Mouse (Mus musculus) thymus, adult 2 months (tissue): ENCODE results near the gene Nktr. TPM values are rescaled to one million over a fixed set of nuclear protein-coding genes. Genes with fewer than 3 reads are reported as not detected.

ENCODE experiments used
- DNase-seq: peaks from one replicate; pipeline ENCODE4 v3.0.0; 2021
- H3K27ac ChIP-seq: fragments of 200-500 bp; 2 replicates; pipeline ENCODE4 v1.5.1; 2012; ENCODE audit warnings: low read length, control low read depth; ENCODE audit not compliant: control insufficient read depth, insufficient read depth
- H3K27me3 ChIP-seq: fragments of 200-500 bp; 2 replicates; pipeline ENCODE4 v1.6.1; 2012; ENCODE audit warnings: mild to moderate bottlenecking, low read length, moderate library complexity, mixed read lengths; ENCODE audit not compliant: control insufficient read depth, insufficient read depth
- H3K36me3 ChIP-seq: fragments of 200-500 bp; 2 replicates; pipeline ENCODE4 v1.6.1; 2012; ENCODE audit warnings: mild to moderate bottlenecking, low read length, moderate library complexity; ENCODE audit not compliant: control insufficient read depth, insufficient read depth
- H3K4me1 ChIP-seq: fragments of 200-500 bp; replicated peaks from 2 replicates; pipeline ENCODE4 v1.6.1; 2012; ENCODE audit warnings: low read length; ENCODE audit not compliant: control insufficient read depth, insufficient read depth
- H3K4me3 ChIP-seq: fragments of 200-500 bp; 2 replicates; pipeline ENCODE4 v1.5.1; 2012; ENCODE audit warnings: mild to moderate bottlenecking, low read length, control low read depth, moderate library complexity; ENCODE audit not compliant: control insufficient read depth, insufficient read depth
- CTCF ChIP-seq: fragments of 200-500 bp; IDR thresholded peaks from 2 replicates; pipeline ENCODE4 v1.5.1; 2012; ENCODE audit warnings: mild to moderate bottlenecking, control low read depth, low read length, moderate library complexity, borderline replicate concordance; ENCODE audit not compliant: control insufficient read depth, poor library complexity, insufficient read depth; ENCODE audit errors: extremely low read depth
- POLR2A ChIP-seq: fragments of 200-500 bp; IDR thresholded peaks from 2 replicates; pipeline ENCODE4 v1.6.1; 2012; ENCODE audit warnings: mild to moderate bottlenecking, low read length, control low read depth, moderate library complexity; ENCODE audit not compliant: control insufficient read depth, poor library complexity, insufficient read depth; ENCODE audit errors: extremely low read depth
- WGBS: fragments of 180-500 bp; shearing (Covaris S2); methylation state at CpG from one replicate; pipeline ENCODE4 v1.1.7; 2018; 5-methylcytosine and 5-hydroxymethylcytosine counted together
- polyA plus RNA-seq: library from polyadenylated mRNA; depleted of rRNA; stranded (reverse); fragments of >200 nt; gene quantifications from 2 replicates; pipeline ENCODE4 v1.2.3, GENCODE M21; 2012

Nktr gene
- polyA plus RNA-seq, 1 experiment = 95.4 TPM

DNA sequence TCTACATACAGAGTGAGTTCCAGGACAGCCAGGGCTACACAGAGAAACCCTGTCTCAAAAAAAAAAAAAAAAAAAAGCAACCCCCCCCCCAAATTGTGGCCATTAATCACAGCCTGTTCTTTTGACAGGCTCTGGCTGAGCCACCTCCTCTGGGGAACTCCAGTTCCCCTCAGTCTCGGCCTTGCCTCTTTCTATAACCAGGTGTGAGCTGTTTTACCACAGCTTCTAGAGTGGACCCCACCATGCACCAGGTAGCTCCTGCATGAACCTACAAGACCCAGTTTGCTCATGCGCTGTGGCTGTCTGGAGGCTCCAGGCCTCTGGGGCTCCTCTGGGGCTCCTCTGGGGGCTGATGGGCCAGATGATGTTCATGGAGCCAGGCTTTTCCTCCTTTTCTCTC, 43.4 kb upstream of the Nktr start:
- Histone ChIP-seq H3K27ac (peak overlapping the region; percentile 96), H3K4me3 (peak overlapping the region; percentile 62), H3K27me3 (no peaks in the 10 kb centered on the region), H3K36me3 (no peaks in the 10 kb centered on the region), H3K4me1 (peaks cover 81% of the 10 kb centered on the region)
- 57% methylated on average over 2 of the region's 2 CpGs for WGBS
- DNase-seq = no peak
- TF ChIP-seq POLR2A (no peak), CTCF (no peak)

GRCm38 (mm10) chr9:121677069-121677468, 41.9 kb upstream of the Nktr start:
- no peaks in the 10 kb centered on the region for H3K36me3 ChIP-seq
- no peaks in the 10 kb centered on the region for H3K27me3 ChIP-seq
- TF ChIP-seq POLR2A (no peak), CTCF (no peak)
- 21% methylated on average over 4 of the region's 4 CpGs for WGBS
- DNase-seq = no peak
- no peak overlapping the region for H3K4me3 ChIP-seq
- H3K4me1 ChIP-seq = peaks cover 79% of the 10 kb centered on the region
- peak overlapping the region; percentile 60 for H3K27ac ChIP-seq

- H3K27me3 ChIP-seq = no peaks in the 10 kb centered on the region
- TF ChIP-seq CTCF = no peak
- DNase-seq = no peak
- WGBS = 55% methylated on average over 8 of the region's 8 CpGs
- peak overlapping the region; percentile 20; the same call in 1 of the 2 replicates for H3K27ac ChIP-seq
- no peaks in the 10 kb centered on the region for H3K36me3 ChIP-seq
- peaks cover 80% of the 10 kb centered on the region for H3K4me1 ChIP-seq
- H3K4me3 ChIP-seq = no peak overlapping the region
These were observed 41.5 kb upstream of the Nktr start for GRCm38 (mm10) chr9:121677476-121677875.

DNA sequence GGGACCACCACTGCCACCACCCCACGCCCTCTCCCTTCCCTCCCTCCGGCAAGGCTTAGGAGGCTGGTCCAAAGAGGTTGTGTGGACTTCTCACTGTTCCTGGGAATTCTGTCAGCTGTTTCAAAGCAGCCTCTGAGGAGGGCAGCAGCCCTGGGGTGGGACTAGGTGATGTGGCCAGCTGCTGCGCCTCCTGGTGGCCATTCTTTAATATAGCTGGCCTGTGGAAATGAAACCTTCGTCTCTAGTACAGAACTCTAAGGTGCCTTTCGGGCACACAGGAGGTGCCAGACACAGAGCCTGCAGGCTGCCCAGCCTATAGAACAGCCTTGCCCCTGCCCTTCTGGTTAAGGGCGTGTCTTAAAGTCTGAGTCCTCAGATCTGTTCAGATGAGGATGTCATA, 39.4 kb upstream of the Nktr start:
- no peak for DNase-seq
- no peak overlapping the region for H3K4me3 ChIP-seq
- WGBS = 38% methylated on average over 6 of the region's 6 CpGs
- TF ChIP-seq CTCF (peak; percentile 91), POLR2A (no peak)
- no peaks in the 10 kb centered on the region for H3K27me3 ChIP-seq
- H3K36me3 ChIP-seq = no peaks in the 10 kb centered on the region
- H3K27ac ChIP-seq = no peak overlapping the region
- peaks cover 69% of the 10 kb centered on the region for H3K4me1 ChIP-seq

- Histone ChIP-seq H3K27me3 (no peaks in the 10 kb centered on the region), H3K4me3 (no peak overlapping the region), H3K36me3 (no peaks in the 10 kb centered on the region; the same call in 1 of the 2 replicates), H3K27ac (peak overlapping the region; percentile 73), H3K4me1 (peaks cover 68% of the 10 kb centered on the region)
- 42% methylated on average over 8 of the region's 8 CpGs for WGBS
- peak; percentile 14 for DNase-seq
- no peak for TF ChIP-seq CTCF
- no peak for TF ChIP-seq POLR2A
These were observed 37.8 kb upstream of the Nktr start for GRCm38 (mm10) chr9:121681191-121681590.

DNA sequence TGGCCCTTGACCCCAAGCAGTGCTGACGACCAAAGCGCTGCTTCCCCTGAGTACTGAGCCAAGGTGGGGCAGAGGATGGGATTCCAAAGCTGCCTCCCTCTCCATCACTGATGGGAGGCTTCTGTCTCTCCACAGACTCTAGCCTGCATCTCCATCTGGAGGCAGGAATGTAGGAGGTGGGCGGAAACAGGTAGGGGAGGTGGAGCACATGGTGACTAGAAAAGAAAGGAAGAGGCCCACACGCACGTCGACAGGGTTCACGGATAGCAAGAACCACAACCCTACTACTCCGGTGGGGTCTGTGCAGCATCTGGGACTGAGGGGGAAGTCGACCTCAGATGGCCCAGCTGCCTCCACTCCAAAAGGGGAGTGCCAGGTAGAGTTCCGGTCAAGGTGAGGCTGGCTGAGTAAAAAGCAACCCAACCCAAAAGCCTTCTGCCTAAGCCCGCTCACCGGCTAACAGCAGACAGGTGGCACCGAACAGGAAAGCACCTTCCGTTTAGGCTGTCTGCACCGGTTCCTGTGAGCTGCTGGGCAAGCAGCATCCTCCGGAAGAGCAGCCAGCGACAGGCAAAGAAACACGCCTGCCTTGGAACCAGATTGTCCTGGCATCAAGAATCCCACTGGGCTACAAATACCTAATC, 36.8 kb upstream of the Nktr start:
- TF ChIP-seq CTCF (peak; percentile 6; the same call in 1 of the 2 replicates), POLR2A (no peak)
- Histone ChIP-seq H3K36me3 (no peaks in the 10 kb centered on the region; the same call in 1 of the 2 replicates), H3K4me1 (peaks cover 59% of the 10 kb centered on the region), H3K27ac (peak overlapping the region; percentile 73), H3K27me3 (no peaks in the 10 kb centered on the region), H3K4me3 (no peak overlapping the region)
- 13% methylated on average over 18 of the region's 18 CpGs for WGBS
- DNase-seq = peak; percentile 47

DNA sequence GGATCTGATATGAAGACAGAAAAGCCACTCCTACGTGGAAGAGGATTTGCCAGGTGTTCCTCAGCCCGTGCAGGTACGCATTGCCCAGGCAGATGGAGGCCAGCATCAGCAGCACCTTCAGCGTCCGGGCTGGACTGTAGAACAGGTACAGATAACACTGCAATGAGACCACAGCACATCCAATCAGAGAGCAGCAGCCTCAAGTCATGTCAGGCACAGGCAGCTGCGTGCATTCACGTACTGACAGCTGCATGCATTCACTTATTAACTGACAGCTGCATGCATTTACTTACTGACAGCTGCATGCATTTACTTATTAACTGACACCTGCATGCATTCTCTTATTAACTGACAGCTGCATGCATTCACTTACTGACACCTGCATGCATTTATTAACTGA, 34.3 kb upstream of the Nktr start:
- peaks cover 11% of the 10 kb centered on the region; the same call in 1 of the 2 replicates for H3K36me3 ChIP-seq
- H3K27ac ChIP-seq = no peak overlapping the region
- 87% methylated on average over 7 of the region's 7 CpGs for WGBS
- H3K4me1 ChIP-seq = peaks cover 38% of the 10 kb centered on the region
- DNase-seq = no peak
- no peak overlapping the region for H3K4me3 ChIP-seq
- TF ChIP-seq POLR2A (no peak), CTCF (no peak)
- no peaks in the 10 kb centered on the region for H3K27me3 ChIP-seq
